Mouse (Mus musculus) myocyte (in vitro differentiated cells): Measurements from ENCODE around the gene Slc24a3.

Experiments
- E2F4 ChIP-seq: IDR thresholded peaks from one replicate; pipeline ENCODE4 v1.6.1; 2011; ENCODE audit warnings: mild to moderate bottlenecking, control low read depth, moderate library complexity; ENCODE audit not compliant: insufficient read depth
- MAX ChIP-seq: IDR thresholded peaks from one replicate; pipeline ENCODE4 v1.6.1; 2011; ENCODE audit warnings: low read depth, mild to moderate bottlenecking, control low read depth
- MYOD1 ChIP-seq, 3 experiments: IDR thresholded peaks; one replicate each; pipeline ENCODE4 v1.6.1; 2011; ENCODE audit warnings: control low read depth in 2 of 3, low read depth in 2 of 3, mild to moderate bottlenecking in 2 of 3, moderate library complexity in 1 of 3; ENCODE audit not compliant: insufficient read length in 2 of 3, control insufficient read depth in 1 of 3
- MYOG ChIP-seq, 3 experiments: IDR thresholded peaks; one replicate each; pipeline ENCODE4 v1.6.1; 2011; ENCODE audit warnings: control low read depth in 2 of 3, low read depth in 2 of 3, mild to moderate bottlenecking in 2 of 3; ENCODE audit not compliant: insufficient read length in 2 of 3, control insufficient read depth in 1 of 3, insufficient read depth in 1 of 3
- POLR2A ChIP-seq: IDR thresholded peaks from one replicate; pipeline ENCODE4 v1.6.1; 2011; ENCODE audit warnings: low read depth, mild to moderate bottlenecking, control low read depth, moderate library complexity; ENCODE audit not compliant: insufficient read length
- REST ChIP-seq: IDR thresholded peaks from one replicate; pipeline ENCODE4 v1.6.1; 2011; ENCODE audit warnings: mild to moderate bottlenecking, control low read depth, moderate library complexity; ENCODE audit not compliant: insufficient read depth, insufficient read length
- SRF ChIP-seq: IDR thresholded peaks from one replicate; pipeline ENCODE4 v1.6.1; 2011; ENCODE audit warnings: low read depth; ENCODE audit not compliant: control insufficient read depth, insufficient read length
- TCF12 ChIP-seq: IDR thresholded peaks from one replicate; pipeline ENCODE4 v1.6.1; 2011; ENCODE audit warnings: mild to moderate bottlenecking, control low read depth; ENCODE audit not compliant: poor library complexity, insufficient read depth, severe bottlenecking
- USF1 ChIP-seq: IDR thresholded peaks from one replicate; pipeline ENCODE4 v1.6.1; 2011; ENCODE audit warnings: low read depth, mild to moderate bottlenecking, control low read depth, moderate library complexity

DNA sequence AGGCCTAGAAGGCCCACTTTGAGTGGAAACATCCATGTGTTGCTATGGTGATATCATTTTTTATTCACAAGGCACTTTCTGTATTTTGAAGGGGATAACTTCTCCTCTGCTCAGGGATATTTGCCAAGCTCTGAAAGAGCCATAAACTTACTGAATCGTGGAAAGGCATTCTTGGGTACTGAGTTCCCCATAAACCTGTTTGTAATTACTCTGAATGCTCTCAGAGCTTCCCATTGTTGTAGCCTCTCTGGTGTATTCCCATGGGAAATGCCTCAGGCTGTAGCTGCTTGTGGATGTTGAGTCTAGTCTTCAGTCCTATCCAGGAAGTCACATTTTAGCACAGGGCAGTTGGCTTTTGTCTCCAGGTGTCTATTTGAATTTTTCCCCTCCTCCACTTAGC, 125.3 kb downstream of the Slc24a3 start:
- TF ChIP-seq POLR2A (no peak), TCF12 (no peak), MAX (no peak), USF1 (no peak), SRF (no peak), E2F4 (no peak), MYOG (IDR thresholded peaks at IDR 0.05; ENCODE audit: control insufficient read depth in 1 of 3, insufficient read depth in 1 of 3, insufficient read length in 2 of 3, low read depth in 2 of 3) (no peak), MYOD1 (IDR thresholded peaks at IDR 0.05; ENCODE audit: control insufficient read depth in 1 of 3, insufficient read length in 2 of 3, low read depth in 2 of 3) (no peak), REST (no peak)
